Mouse (Mus musculus): ENCODE measurements around the gene Nyx.

Nyx gene

DNA sequence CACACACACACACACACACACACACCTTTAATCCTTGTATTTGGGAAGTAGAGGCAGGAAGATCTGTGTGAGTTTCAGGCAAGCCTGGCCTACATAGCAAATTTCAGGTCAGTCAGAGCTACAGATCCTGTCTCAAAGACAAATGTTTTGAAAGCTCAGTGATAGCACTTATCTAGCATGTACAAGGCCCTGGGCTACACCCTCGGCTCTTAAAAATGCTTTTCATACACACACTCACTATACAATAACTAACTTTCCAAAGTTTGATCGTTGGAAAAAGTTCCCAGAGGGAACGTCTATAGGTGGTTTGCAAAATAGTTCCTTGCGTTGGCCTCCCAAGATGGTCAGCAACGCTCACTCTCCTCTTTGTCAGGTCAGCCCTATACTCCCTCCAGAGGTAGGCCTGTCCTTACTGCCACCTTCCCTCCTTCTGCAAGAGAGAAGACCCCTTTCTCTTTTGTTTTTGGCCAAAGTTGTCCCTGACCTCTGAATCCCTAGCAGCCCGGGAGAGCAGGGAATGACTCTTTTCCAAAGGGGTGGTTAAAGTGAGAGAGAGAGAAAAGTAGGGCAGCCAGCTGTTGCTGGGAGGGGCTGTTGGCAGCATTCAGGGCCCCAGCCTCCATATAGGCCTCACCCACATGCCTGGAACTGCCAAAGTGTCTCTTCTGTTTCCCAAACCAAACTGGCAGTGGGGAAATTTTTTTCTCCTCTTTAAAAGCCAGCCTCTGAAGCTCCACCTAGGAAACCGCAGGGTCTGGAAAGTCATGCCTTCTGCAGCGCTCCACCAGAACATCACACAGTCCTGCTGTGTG, 29.2 kb downstream of the Nyx start:
- no peak for DNase-seq

GRCm38 (mm10) chrX:13500284-13500683, 34.4 kb downstream of the Nyx start:
- DNase-seq = no peak

- DNase-seq = no peak
Observed at GRCm38 (mm10) chrX:13502862-13503375, 37.0 kb downstream of the Nyx start.

- no peak for DNase-seq
Observed at GRCm38 (mm10) chrX:13504389-13504788, 38.5 kb downstream of the Nyx start.

DNA sequence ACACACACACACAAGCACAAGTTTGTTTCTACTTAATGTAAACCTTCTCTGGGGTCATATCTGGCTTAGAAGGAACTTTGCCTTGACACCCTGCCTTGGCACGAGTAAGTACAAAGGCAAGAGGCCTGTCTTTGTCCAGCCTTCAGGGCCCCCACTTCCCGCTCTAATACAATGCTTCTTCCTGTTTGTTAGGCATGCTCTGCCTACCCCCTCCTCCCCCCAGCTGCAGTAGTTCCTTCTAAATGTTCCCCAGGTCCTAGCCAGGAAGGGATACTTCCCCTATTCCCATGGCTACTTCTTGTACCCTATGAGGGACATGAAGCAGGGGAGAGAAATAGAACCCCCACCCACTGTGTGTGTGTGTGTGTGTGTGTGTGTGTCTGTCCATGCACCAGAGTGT, 40.5 kb downstream of the Nyx start:
- no peak for DNase-seq

- DNase-seq = no peak
Observed at GRCm38 (mm10) chrX:13513127-13513526, 47.2 kb downstream of the Nyx start.

DNA sequence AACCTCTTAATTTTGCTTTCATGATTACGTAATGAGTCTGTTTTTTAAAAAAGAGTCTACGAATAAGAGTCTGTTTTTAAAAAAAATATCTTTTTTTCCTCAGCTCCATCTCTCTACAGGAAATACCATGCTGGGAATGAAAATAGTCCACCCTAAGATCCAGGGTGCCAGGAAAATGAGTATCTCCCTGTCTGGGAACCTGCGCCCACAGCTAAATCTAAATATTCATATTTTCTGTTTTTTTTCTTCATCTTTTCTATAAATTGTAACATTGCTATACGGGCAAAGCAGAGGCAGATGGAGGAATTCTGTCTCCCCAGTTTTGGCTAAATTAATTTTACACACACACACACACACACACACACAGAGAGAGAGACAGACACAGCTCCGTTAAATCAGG, 48.0 kb downstream of the Nyx start:
- no peak for DNase-seq

- DNase-seq = no peak
Observed at GRCm38 (mm10) chrX:13516451-13516850, 50.5 kb downstream of the Nyx start.

- DNase-seq = no peak
Observed at GRCm38 (mm10) chrX:13518019-13518418, 52.1 kb downstream of the Nyx start.

DNA sequence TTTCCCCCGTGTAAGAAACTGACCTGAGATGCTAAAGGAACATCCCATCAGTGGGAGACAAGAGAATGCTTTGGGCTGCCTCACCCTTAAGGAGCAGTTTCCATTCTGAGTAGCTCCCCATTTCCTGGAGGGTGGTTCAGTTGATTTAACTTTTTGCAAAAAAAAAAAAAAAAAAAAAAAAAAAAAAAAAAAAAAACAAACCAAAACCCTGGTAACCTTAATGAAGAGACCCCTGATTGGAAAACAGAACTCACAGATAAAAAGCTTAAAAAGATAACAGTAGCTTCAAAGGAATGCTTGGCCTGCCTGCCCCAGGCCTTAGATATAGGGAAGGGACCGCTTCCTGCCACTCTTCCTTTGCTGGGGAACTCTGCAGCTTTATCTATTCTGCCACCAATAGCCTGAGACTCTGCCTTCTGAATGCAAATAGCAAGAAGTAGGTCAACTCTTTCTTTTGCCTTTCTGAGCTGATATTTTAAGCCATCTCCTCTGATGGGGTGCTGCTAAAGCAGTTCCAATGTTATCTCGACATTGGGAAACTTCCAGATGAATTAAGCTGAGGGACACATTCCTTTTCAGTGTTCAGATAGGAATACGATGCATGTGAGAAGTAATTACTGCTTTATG, 53.0 kb downstream of the Nyx start:
- no peak for DNase-seq

DNA sequence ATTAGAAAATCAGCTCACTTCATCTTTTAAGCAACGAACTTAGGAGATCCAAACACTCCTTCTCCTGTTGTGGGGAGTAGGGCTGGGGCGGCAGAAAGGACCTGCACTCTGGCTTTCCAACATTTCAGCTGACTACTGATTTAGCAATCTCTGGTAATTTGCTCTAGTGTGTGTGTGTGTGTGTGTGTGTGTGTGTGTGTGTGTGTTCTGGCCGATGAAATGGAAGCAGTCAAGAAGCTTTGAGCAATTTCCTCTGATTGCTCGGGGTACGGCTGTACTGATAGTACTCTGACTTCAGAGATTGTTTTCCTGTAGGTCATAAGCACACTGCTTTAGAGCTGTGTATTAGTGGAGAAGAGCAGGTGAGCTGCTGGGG, 53.5 kb downstream of the Nyx start:
- DNase-seq = no peak

DNA sequence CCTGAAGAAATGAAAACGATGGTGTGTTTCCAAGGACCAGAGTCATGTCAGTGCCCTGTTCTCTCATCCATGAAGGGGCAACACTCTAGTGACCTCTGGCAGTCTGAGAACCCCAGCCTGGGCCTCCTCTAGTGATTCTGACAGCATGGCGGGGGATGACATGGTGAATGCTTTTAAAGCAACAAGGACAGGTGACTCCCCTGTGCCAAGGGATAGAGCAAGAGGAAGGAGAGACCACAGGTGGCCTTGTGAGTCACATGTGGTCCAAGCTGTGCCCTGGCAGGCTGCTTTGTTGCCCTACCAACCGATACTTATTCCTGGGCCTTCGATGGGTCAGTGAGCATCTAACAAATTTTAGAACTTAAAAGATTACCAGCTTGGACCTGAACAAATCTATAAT, 54.7 kb downstream of the Nyx start:
- DNase-seq = no peak

GRCm38 (mm10) chrX:13521288-13521687, 55.4 kb downstream of the Nyx start:
- DNase-seq = no peak
